Mouse (Mus musculus): ENCODE data around the gene Gpr176. TPM values are rescaled to one million over a fixed set of nuclear protein-coding genes. Genes with fewer than 3 reads are reported as not detected.

Gpr176 gene
- total and polyA plus RNA-seq, 3 experiments = 0.16 TPM; not detected in 2

GRCm38 (mm10) chr2:118321804-118322203 is 51.4 kb downstream of the Gpr176 start:
- Histone ChIP-seq H3K4me1 (ENCODE audit: insufficient read depth, low read depth, low read length) (no peaks in the 10 kb centered on the region), H3K4me3 (ENCODE audit: low read depth, low read length) (no peak overlapping the region), H3K36me3 (replicated peaks) (no peaks in the 10 kb centered on the region), H3K9me3 (replicated peaks) (no peaks in the 10 kb centered on the region), H3K27me3 (ENCODE audit: insufficient read depth, low read length) (no peaks in the 10 kb centered on the region)
- ATAC-seq (ENCODE audit: extremely low read depth, insufficient number of reproducible peaks, low FRiP score, poor library complexity, severe bottlenecking) (no peak), DNase-seq (ENCODE audit: low spot score) (no peak)
- TF ChIP-seq POLR2AphosphoS5 (IDR thresholded peaks at IDR 0.05; ENCODE audit: insufficient replicate concordance, low read depth, low read length) = no peak

DNA sequence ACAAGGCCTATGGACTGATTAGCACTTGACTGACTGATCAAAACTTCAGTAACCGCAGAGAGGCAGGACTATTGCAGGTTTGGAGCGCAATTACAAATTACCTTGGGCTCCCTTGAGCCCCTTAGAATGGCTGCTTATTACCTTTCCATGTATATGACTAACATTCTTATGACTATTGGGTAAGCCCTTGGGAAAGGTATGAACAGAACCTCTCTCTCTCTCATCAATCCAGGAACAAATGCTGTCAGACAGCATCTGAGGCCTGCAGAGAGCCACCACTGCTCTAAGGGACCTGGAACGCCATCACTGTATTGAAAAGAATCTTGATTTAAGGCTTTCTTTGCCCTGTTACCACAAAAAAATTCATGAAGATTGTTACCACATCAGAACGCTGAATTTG is 52.1 kb downstream of the Gpr176 start:
- H3K36me3 ChIP-seq (replicated peaks) = no peaks in the 10 kb centered on the region
- no peak overlapping the region for H3K4me3 ChIP-seq (ENCODE audit: low read depth, low read length)
- H3K9me3 ChIP-seq (replicated peaks) = no peaks in the 10 kb centered on the region
- DNase-seq (ENCODE audit: low spot score) (no peak), ATAC-seq (ENCODE audit: extremely low read depth, insufficient number of reproducible peaks, low FRiP score, poor library complexity, severe bottlenecking) (no peak)
- H3K4me1 ChIP-seq (ENCODE audit: insufficient read depth, low read depth, low read length) = no peaks in the 10 kb centered on the region
- TF ChIP-seq GATA2 (IDR thresholded peaks at IDR 0.05; ENCODE audit: borderline replicate concordance, low read depth, low read length) = no peak
- no peak for TF ChIP-seq POLR2AphosphoS5 (IDR thresholded peaks at IDR 0.05; ENCODE audit: insufficient replicate concordance, low read depth, low read length)
- TF ChIP-seq TAL1 (conservative IDR thresholded peaks at IDR 0.05; ENCODE audit: low read depth, low read length) = no peak
- TF ChIP-seq GATA1 (IDR thresholded peaks at IDR 0.05; ENCODE audit: borderline replicate concordance, low read length) = no peak
- TF ChIP-seq CTCF (IDR thresholded peaks at IDR 0.05; ENCODE audit: low read depth, low read length) = no peak
- H3K27me3 ChIP-seq (ENCODE audit: insufficient read depth, low read length) = no peaks in the 10 kb centered on the region

- DNase-seq (ENCODE audit: low spot score) = no peak
- ATAC-seq (ENCODE audit: extremely low read depth, insufficient number of reproducible peaks, low FRiP score, poor library complexity, severe bottlenecking) = no peak
- no peak for TF ChIP-seq GATA1 (IDR thresholded peaks at IDR 0.05; ENCODE audit: borderline replicate concordance, low read length)
- no peak for TF ChIP-seq POLR2AphosphoS5 (IDR thresholded peaks at IDR 0.05; ENCODE audit: insufficient replicate concordance, low read depth, low read length)
- no peak for TF ChIP-seq TAL1 (conservative IDR thresholded peaks at IDR 0.05; ENCODE audit: low read depth, low read length)
- TF ChIP-seq CTCF (IDR thresholded peaks at IDR 0.05; ENCODE audit: low read depth, low read length) = no peak
- TF ChIP-seq GATA2 (IDR thresholded peaks at IDR 0.05; ENCODE audit: borderline replicate concordance, low read depth, low read length) = no peak
- H3K4me3 ChIP-seq (ENCODE audit: low read depth, low read length) = no peak overlapping the region
- H3K9me3 ChIP-seq (replicated peaks) = no peaks in the 10 kb centered on the region
- H3K4me1 ChIP-seq (ENCODE audit: insufficient read depth, low read depth, low read length) = no peaks in the 10 kb centered on the region
- H3K27me3 ChIP-seq (ENCODE audit: insufficient read depth, low read length) = no peaks in the 10 kb centered on the region
- no peaks in the 10 kb centered on the region for H3K36me3 ChIP-seq (replicated peaks)
These were observed 52.7 kb downstream of the Gpr176 start for GRCm38 (mm10) chr2:118320519-118320918.

- DNase-seq (ENCODE audit: low spot score) (no peak), ATAC-seq (ENCODE audit: extremely low read depth, insufficient number of reproducible peaks, low FRiP score, poor library complexity, severe bottlenecking) (no peak)
- no peaks in the 10 kb centered on the region for H3K4me1 ChIP-seq (ENCODE audit: insufficient read depth, low read depth, low read length)
- H3K4me3 ChIP-seq (ENCODE audit: low read depth, low read length) = no peak overlapping the region
- H3K36me3 ChIP-seq (replicated peaks) = no peaks in the 10 kb centered on the region
- no peaks in the 10 kb centered on the region for H3K9me3 ChIP-seq (replicated peaks)
- no peak for TF ChIP-seq GATA2 (IDR thresholded peaks at IDR 0.05; ENCODE audit: borderline replicate concordance, low read depth, low read length)
- TF ChIP-seq TAL1 (conservative IDR thresholded peaks at IDR 0.05; ENCODE audit: low read depth, low read length) = no peak
- TF ChIP-seq GATA1 (IDR thresholded peaks at IDR 0.05; ENCODE audit: borderline replicate concordance, low read length) = no peak
- no peaks in the 10 kb centered on the region for H3K27me3 ChIP-seq (ENCODE audit: insufficient read depth, low read length)
These were observed 54.0 kb downstream of the Gpr176 start for GRCm38 (mm10) chr2:118319176-118319575.

GRCm38 (mm10) chr2:118316939-118317338 is 56.3 kb downstream of the Gpr176 start:
- Histone ChIP-seq H3K4me1 (ENCODE audit: insufficient read depth, low read depth, low read length) (no peaks in the 10 kb centered on the region), H3K4me3 (ENCODE audit: low read depth, low read length) (no peak overlapping the region), H3K36me3 (replicated peaks) (no peaks in the 10 kb centered on the region), H3K9me3 (replicated peaks) (no peaks in the 10 kb centered on the region), H3K27me3 (ENCODE audit: insufficient read depth, low read length) (no peaks in the 10 kb centered on the region)
- DNase-seq (ENCODE audit: low spot score) (no peak), ATAC-seq (ENCODE audit: extremely low read depth, insufficient number of reproducible peaks, low FRiP score, poor library complexity, severe bottlenecking) (no peak)
- TF ChIP-seq POLR2AphosphoS5 (IDR thresholded peaks at IDR 0.05; ENCODE audit: insufficient replicate concordance, low read depth, low read length) = no peak

DNA sequence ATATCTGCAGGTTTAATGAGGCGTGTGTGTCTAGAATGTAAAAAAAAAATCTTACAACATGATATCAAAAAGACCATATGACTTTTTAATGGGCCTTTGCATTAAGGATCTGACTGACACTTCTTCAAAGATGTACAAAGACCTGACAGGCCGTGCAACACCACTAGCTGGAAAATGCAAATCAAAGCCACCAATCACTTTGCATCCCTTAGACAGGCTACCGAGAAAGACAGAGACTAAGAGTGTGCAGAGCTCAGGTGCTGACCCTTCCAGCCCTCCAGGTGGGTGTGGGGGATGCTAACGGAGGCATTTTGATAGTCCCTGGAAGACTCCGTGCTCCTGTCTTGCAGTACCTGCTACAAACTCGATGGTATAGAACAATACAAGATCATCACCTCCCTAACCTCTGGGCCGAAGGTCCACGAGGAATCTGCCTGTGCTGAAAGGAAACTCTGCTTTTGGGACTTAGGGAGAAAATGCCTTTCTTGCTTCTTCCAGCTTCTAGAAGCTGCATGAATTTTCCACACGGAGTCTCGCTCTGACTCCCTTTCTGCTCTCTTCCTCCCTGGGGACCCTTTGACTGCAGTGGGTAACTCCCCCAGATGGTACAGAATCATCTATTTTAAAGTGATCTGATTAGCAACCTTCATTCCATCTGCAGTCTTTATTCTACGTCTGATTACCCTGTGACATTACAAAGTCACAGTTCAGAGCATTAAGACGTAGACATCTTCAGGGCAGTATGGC is 57.4 kb downstream of the Gpr176 start:
- Histone ChIP-seq H3K36me3 (replicated peaks) (no peaks in the 10 kb centered on the region), H3K27me3 (ENCODE audit: insufficient read depth, low read length) (no peaks in the 10 kb centered on the region), H3K4me1 (ENCODE audit: insufficient read depth, low read depth, low read length) (no peaks in the 10 kb centered on the region), H3K9me3 (replicated peaks) (no peaks in the 10 kb centered on the region), H3K4me3 (ENCODE audit: low read depth, low read length) (no peak overlapping the region)
- TF ChIP-seq GATA1 (IDR thresholded peaks at IDR 0.05; ENCODE audit: borderline replicate concordance, low read length) (no peak), TAL1 (conservative IDR thresholded peaks at IDR 0.05; ENCODE audit: low read depth, low read length) (no peak), POLR2AphosphoS5 (IDR thresholded peaks at IDR 0.05; ENCODE audit: insufficient replicate concordance, low read depth, low read length) (no peak), GATA2 (IDR thresholded peaks at IDR 0.05; ENCODE audit: borderline replicate concordance, low read depth, low read length) (no peak), CTCF (IDR thresholded peaks at IDR 0.05; ENCODE audit: low read depth, low read length) (no peak)
- no peak for ATAC-seq (ENCODE audit: extremely low read depth, insufficient number of reproducible peaks, low FRiP score, poor library complexity, severe bottlenecking)
- DNase-seq (ENCODE audit: low spot score) = no peak

GRCm38 (mm10) chr2:118307561-118307960 is 65.7 kb downstream of the Gpr176 start:
- H3K4me3 ChIP-seq (ENCODE audit: low read depth, low read length) = no peak overlapping the region
- no peak for ATAC-seq (ENCODE audit: extremely low read depth, insufficient number of reproducible peaks, low FRiP score, poor library complexity, severe bottlenecking)
- no peaks in the 10 kb centered on the region for H3K36me3 ChIP-seq (replicated peaks)
- TF ChIP-seq TAL1 (conservative IDR thresholded peaks at IDR 0.05; ENCODE audit: low read depth, low read length) (no peak), CTCF (IDR thresholded peaks at IDR 0.05; ENCODE audit: low read depth, low read length) (no peak), POLR2AphosphoS5 (IDR thresholded peaks at IDR 0.05; ENCODE audit: insufficient replicate concordance, low read depth, low read length) (no peak), GATA2 (IDR thresholded peaks at IDR 0.05; ENCODE audit: borderline replicate concordance, low read depth, low read length) (no peak), GATA1 (IDR thresholded peaks at IDR 0.05; ENCODE audit: borderline replicate concordance, low read length) (no peak)
- 0 out of 2 replicates have a peak, but pooled peaks cover 3% of the 10 kb centered on the region for H3K4me1 ChIP-seq (ENCODE audit: insufficient read depth, low read depth, low read length)
- H3K9me3 ChIP-seq (replicated peaks) = no peaks in the 10 kb centered on the region
- DNase-seq (ENCODE audit: low spot score) = no peak
- H3K27me3 ChIP-seq (ENCODE audit: insufficient read depth, low read length) = no peaks in the 10 kb centered on the region
